Mouse (Mus musculus): ENCODE measurements around the gene Stac.

The Stac gene

DNA sequence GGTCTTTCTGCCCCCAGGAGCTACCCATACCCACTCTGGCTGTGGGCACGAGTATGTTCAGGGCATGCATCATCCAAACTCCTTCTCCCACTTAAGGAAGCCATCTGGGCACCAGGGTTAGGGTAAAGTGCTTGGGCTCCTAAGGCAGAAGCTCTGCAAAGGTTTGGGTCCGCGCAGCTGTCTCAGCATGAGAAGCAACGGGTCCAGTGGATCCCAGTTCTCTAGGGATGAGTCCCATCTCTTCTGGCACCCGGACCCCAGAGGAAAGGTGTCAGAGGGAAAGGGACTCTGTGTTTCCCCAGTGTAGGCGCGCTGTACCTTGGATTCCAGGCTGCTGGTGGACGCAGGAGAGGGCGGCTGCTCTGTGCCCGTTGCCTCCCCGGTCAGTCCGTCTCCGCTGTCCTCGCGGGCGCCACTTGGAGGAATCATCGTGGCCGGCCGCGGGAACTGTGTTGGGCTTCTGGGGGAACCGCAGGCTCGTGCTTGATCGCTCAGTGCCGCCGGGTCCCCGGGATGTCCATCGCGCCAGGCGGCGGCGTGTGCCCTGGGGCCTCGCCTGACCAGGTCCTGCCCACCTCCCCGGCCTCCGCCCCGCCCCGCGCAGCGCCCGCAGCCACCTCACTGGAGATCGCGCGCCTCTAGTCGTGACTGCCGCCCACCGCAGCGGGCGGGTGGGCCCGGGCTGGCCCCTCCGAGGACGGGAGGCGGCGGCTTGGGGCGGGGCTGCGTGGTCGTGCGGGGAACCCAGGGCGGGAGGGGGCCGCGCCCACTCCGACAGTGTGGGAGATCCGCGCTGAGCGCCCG is at the start of gene Stac:
Stac (minus strand) TSS at position 669 of the 804 bp plus-strand sequence.
- peak; percentile 34 to 49 for DNase-seq

DNA sequence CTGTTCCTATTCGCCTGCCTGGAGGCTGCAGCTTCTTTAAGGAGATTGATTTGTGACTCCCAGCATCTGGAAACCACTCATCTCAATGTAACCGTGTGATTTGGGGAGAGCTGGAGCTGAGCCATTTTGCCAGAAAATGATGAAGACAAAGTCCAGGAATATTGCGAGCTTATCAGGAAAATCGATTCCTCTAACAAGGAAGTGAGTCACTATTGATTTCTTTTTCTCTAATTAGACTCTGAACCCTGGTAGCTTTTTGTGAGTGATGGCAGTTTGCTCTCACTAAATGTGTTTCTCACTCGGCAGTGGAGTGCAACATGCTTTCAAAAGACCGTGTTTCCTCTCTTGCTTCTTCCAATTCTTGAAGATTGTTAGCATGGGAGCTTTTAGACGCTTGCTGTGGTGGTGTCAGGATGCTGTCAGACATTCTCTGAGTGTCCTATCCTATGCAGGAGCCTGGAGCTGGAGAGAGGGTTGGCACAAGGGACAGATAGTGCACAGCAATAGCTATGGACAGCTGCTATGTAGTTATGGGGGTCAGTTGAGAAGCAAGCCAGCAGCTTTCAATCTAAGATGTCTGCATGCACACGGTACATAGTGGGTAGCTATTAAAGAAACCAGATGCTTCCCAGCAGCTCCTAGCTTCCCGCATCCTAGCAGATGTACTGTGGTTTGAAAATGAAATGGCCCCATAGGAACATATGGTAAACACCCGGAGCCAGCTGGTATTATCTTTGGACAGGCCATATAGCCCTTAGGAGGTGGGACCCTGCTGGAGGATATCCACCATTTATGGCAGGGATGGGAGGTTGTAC is 49.5 kb upstream of the Stac start:
- no peak for DNase-seq

DNA sequence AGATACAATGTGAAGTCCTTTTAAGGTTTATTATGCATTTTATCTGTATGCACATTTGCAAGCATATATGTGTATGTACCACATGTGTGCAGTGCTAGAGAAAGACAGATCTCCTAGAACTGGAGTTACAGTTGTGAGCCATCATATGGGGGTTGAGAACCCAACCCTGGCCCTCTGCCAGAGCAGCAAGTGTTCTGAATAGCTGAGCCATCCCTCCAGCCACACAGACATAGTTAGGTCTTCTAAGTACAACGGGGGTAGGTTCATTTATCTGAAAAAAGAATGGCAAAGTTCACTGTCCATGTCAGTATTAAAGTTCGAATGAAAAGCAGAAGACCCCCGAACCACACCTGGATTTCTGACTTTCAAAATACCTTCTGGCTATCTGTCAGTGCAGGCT is 48.9 kb upstream of the Stac start:
- no peak for DNase-seq

DNA sequence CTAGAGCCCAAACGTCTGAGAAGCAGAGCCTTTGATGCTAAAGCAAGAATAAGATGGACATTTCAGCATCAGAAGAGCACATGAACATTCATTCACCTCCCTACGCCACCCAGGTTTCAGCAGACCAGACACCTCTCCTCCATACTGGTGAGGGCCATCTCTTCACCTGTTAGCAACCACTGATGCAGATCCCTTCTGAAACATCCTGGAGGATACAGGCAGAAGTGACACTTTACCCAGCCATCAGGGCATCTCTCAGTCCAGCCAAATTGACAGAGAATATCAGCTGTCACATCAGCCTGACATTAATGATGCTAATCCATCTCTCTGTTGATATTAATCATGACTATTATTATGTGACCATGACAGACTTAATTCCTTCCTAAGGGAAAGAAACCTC is 47.6 kb upstream of the Stac start:
- no peak for DNase-seq

DNA sequence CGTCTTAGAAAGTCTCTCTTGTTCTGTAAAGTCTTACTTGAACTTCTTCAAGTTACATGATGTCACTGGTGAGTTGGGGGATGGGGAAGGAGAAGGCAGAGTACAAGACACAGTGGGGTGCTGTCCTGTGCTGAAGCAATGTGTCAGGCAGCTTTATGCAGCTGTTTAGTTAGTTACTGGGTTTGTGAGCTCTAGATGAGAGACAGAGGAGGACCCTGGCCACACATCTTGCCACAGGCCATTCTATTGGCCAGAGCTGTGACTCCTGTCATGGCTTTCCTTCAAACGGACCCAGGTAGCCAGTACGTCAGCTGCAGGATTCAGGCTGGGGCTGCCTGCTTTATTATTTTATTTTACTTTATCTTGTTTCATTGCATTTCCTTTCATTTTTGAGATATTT is 45.8 kb upstream of the Stac start:
- no peak for DNase-seq

DNA sequence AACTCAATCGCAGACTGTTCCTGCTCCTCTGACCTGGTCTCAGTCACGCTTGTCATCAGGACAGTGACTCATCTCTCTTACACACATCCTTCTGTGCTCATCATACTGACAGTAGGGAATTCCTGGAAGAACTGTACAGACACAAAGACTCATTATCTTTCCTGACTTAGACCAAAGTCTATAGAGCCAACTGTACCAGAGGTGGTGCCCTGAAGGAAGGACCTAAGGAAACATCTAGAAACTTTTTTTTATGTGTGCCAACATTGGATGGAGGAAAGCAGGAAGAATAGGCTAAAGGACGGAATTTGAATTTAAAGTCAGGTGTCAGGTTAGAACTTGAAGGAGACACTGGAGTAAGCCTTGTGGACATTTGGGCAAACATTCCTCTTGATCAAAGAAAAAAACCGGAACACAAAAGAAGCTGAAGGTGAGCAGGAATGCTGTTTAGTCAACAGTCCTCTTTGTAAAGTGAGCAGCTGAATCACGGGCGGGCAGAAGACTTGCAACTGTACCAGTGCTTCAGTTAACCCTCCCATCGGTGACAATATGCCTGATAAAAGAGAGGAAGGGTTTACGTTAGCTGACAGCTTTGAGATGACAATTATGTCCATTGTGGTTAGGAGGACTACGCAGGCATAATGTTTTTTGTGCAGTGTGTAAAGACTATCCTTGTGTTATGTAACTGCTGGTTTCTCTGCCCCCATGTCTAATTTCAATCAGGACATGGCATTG is 42.0 kb upstream of the Stac start:
- DNase-seq = no peak

DNA sequence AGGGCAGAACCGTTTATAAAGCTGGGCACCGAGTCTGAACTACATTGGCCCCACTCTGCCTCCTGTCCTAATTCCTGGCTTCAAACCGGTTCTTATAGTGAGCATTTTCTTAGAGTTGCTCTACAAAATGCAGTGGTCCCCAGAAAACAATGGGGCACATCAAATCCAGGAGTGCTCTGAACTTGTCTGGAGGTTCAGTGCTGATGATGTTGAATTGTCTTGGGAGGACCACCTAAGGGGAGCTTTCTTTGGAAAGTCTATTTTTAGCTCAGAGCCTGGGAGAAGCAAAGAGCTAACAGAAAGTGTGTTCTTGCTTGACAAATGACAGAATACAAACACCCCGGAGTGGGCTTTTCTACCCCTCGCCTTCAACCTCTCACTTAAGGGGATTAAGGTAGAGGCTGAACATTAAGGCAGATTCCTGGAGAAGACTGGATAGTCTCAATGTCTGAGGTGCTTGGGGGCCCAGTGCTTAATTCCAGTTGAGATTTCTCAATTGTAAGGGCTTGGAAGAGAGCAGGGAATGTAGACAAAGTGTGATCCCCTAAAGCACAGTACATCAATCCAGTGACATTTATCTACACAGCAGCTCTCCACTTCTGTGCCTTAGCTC is 34.9 kb upstream of the Stac start:
- DNase-seq = no peak

DNA sequence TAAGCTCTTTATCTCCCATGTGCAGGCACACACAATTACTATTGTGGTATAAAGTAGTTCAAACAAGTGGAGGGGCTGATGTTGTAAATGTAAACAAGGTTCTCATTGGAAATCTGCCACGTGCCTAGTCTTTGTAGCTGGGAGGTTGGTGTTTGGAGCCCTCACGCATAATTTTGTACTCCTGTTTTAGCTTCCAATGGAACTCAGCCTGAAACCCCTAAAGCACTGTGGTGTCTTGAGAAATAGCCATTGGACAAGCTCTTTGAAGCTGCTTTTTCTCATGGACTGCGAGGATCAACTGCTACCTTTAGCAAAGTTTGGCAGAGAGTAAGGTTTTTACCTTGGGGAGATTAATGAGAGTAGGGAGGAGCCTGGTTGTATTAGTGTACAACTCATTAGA is 24.3 kb upstream of the Stac start:
- no peak for DNase-seq

DNA sequence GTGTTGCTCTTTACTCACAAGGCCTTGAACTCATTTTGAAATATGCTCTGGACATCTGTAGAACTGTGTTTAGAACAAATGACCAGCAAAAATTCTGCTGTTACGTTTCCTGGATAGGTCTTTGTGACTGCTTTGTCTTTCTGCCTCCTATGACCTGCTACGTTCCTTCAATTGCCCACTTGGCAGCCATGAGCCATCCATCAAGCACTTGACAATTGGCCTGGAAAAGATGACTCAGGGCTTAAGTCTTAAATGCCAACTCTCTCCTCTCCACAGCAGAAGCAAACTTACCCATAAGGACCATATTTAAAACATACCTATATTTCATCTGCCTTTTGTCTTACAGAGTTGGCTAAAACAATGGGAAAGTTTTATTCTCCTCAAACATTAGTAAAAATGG is 10.0 kb upstream of the Stac start:
- no peak for DNase-seq

DNA sequence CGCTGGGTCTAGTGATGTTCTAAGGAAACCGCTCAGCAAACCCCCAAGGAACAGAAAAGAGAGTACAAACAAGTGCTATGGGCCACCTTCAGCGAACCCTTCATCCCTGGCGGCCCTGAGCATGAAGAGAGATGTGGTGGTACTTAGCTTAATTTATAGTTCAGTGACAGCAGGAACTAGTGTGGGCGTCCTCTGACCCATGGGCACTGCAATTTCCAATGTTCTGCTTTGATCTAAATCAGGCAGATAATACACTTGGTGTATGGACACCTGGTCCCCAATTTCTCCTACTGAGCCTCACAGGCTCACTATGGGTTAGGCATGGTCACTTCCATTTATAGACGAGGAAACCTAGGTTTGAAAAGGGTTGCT is 322 bp upstream of the Stac start:
- no peak for DNase-seq

DNA sequence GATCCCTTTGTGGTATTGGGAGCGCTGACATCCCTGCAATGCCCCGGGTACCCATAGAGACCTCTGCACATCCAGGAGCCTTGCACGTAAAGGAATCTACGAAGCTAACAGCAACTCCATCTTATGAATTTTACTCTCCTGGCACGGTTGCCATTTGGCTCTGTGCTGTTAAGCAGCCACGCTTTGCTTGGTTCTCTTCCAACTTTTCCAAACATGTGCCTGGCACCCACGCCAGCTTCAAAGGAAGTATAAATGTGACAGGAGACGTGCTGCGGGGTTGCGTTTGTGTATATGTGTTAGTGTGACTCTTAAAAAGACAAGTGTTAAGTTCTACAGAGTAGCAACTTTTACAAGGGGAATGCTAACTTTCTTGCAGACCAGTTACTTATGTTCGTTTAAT is 1.0 kb downstream of the Stac start:
- DNase-seq = no peak

DNA sequence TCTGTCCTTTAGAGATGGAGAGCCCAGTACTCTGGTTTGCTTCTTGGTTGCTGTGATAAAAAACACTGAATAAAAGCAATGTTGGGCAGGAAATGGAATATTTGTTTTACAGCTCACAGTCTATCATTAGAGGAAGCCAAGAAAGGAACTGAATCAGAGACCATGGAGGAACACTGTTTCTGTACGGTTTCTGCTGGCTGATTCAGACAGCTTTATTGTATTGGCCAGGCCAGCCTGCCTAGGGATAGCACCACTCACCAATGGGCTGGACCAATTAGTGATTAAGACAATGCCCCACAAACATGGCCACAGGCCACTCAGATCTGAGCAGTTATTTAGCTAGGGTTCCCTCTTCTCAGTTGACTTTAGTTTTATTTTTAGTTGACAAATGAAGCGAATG is 6.0 kb downstream of the Stac start:
- no peak for DNase-seq

DNA sequence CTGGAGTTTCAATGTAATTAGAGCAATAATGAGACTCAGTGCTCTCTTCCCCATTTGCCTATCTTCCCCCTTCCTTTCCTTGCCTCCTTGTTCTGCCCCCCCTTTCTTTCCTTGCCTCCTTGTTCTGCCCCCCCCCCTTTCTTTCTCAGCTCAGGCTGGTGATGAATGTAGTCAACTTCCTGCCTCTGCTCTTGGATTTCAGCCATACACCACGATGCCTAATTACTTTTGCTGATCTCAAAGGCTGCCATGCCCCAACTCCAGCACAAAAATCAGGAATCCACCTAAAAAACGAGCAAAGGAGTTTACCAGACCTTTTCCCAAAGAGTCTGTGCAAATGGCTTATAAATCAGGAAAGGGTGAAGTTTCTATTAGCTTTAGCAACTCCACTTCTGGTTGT is 10.6 kb downstream of the Stac start:
- DNase-seq = no peak

DNA sequence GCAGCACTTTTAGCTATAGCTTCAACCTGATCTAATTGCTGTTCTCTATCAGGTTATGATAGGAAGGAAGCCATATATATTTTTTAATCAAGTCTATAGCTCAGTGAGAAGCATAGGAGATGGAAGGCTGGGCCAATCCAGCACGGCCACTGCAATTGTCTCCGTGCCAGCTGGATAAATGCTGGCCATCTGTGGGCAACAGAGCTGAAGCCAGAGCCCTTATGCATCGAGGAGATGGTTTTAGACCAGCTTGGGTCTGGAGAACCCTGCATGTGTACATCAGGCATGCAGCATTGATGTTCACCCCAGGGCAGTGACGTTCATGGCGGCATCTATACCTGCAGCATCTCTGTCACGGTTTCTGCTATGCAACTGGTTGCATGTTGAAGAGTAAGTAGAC is 20.3 kb downstream of the Stac start:
- DNase-seq = no peak

DNA sequence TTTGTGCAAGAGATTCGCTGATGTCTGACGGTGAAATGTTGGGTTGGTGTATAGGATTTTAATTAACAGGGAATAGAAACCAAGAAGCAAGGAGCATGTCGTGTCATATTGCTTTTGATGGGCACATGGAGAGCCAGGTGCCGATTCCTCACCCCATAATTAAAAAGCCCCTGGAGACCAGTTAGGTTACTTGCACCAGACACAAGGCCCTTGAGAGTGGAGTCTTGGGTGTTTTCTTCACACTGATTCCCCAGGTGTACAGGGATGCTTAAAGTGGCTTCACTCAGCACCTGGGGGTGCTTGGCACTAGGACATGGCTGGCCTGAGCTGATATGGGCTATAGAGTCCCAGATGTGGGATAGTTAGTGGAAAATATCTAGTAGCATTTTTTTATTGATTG is 35.1 kb downstream of the Stac start:
- DNase-seq = no peak

DNA sequence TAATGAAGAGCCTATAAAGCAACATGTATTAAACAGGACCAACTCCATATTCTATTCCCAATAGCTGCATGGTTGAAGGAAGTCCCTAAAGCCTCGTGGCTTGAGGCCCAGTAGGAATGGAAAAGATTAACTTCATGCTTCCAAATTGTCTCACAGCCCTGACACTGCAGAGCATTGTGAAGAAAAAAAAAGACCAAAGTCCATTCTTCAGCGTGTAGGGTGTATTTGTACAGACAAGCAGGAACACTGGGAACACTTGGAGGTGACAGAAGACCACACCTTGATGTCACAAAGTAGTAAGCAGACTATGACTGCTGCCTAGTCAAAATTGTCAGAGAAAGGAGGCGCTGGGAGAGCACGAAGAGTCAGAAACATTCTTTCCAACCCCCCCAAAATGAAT is 45.9 kb downstream of the Stac start:
- DNase-seq = no peak

DNA sequence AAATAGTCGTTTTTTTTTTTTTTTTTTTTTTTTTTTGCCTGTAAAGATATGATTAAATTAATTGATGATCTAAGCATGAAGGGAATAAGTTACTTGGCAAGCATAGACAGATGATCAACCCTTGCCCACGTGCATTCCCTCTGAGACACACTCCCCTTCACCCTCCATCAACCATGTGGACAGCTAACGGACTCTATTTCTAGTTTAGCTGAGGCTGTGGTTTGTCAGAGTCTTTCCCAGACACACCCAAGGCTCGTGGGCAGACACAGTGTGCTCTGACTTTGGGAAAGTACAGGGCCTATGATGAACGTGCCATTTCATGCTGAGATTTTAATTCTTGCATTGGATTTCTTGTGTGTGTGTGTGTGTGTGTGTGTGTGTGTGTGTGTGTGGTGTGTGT is 46.8 kb downstream of the Stac start:
- DNase-seq = no peak

DNA sequence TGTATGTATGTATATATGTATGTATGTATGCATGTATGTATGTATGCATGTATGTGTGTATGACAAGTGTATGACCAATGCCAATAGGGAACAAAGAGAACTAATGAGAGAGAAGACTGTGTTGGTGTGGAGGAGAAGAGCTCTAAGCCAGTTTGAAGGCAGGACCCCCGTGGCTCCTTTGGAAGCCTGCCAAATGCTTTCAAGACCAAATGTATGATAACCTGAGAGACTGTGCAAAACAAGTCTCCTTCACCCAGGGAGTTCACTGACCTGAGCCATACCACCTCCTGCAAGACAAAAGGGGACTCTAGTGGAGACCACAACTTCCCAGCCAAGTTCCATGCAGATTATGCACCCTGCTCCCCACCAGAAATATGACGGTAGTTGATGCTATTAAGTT is 52.5 kb downstream of the Stac start:
- no peak for DNase-seq

DNA sequence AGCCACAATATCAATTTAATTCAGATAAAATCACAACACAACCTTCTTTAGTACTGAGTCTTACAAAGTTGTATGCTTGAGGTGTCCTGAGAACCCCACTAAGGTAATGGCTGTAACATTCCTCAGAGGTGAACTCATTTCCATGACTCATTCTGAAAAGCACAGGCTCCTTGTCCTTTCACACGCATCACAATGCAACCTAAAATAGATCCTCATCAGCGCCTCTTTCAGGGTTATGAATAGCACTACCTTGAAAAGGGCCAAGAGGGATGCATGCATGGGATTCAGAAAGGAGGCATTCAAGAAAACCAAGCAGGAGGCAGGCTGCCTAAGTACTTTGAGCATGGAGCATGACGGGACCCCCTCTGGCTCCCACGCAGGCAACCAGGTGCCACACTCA is 57.3 kb downstream of the Stac start:
- DNase-seq = no peak

DNA sequence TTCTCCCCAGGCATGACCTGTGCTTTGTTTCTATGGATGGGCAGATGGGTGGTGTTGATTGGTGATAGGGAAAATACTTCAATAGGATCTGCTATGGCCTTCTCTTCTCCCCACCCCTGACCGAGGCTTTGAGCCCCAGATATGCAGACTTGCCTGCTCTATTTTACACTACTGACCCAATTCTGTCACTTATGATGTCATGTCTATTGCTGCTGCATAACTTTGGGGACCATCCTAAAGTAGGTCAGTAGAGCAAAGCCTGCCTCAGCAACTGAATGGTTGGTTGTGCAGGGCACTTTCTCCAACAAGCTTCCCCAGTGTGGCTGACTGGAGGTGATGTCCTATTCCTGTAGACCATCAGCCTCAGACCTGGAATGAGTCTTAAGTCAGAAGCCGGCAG is 69.0 kb downstream of the Stac start:
- no peak for DNase-seq

DNA sequence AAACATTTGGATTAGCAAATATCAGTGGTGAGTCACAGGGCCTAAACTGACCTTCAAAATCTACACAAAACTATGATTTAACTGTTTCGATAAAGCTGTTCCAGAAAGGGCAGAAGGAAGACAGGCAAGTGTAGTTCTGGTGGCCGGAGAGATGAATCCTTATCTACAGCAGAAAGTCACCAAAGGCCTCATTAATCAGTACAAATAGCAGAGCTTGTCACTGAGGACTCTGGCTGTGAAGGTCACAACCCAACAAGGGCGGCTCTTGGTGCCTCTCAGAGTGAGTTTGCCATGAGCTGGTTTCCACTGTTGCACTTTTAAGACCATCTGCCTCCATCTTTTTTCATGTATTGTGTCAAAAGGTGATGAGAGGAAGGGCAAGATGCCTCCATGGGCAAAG is 78.8 kb downstream of the Stac start:
- no peak for DNase-seq

DNA sequence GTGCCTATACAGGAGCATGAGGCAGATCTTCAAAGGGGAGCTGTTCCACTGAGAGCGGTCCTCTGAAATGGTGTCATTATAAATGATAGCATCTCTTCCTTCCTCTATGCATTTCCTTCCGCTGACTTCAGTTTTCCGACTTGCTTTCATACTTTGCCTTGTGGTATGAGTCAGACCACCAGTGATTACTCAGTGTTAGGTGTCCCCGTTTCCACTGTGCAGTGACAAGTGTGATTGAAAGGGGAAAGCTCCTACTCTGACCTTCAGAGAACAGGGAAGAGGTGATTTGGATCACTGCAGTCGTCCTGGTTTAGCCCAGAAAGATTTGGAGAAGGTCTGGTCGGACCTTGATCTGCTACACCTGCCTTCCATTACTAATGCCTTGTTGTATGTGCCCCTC is 81.4 kb downstream of the Stac start:
- DNase-seq = no peak

DNA sequence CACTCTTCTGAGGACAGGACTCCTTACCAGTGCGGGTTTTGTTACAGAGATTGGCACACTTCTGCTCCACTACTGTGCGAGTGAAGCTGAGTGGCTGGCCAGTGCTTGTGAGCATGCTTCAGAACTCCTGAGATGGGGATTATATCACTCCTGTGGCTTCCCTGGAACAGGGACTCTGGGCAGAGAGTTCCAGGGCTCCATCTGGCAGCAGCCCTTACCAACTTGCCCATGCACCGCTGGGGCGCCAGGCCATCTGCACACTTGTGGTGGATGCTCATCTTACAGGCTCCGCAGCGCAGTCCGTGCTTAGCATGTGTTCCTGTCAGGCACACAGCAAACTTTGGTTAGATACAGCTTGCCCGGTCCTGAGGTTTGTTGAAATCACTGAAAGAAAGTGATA is 83.5 kb downstream of the Stac start:
- DNase-seq = no peak
